Mouse (Mus musculus) hindbrain, postnatal 0 days (tissue): ENCODE data around the gene Plcg2. TPM values are rescaled to one million over a fixed set of nuclear protein-coding genes. Genes with fewer than 3 reads are reported as not detected.

Experiments
- ATAC-seq: fragments of 200-750 bp; cut with Nextera tagmentation; 2 replicates; pipeline ENCODE4 v1.8.0; 2017; ENCODE audit warnings: mild to moderate bottlenecking, moderate TSS enrichment, moderate library complexity
- DNase-seq: peaks from one replicate; pipeline ENCODE4 v3.0.0-alpha.2; 2015; ENCODE audit warnings: low spot score
- H3K27ac ChIP-seq: fragments of 300-500 bp; sonication (generic); 2 replicates; pipeline ENCODE4 v1.5.1; 2014; ENCODE audit warnings: mild to moderate bottlenecking
- H3K27me3 ChIP-seq: fragments of 300-500 bp; sonication (generic); 2 replicates; pipeline ENCODE4 v1.6.1; 2014; ENCODE audit warnings: low read length, mixed read lengths; ENCODE audit not compliant: insufficient read depth
- H3K36me3 ChIP-seq: fragments of 300-500 bp; sonication (generic); 2 replicates; pipeline ENCODE4 v1.6.1; 2014; ENCODE audit warnings: low read length, mixed read lengths; ENCODE audit not compliant: insufficient read depth
- H3K4me1 ChIP-seq: fragments of 300-500 bp; sonication (generic); 2 replicates; pipeline ENCODE4 v1.6.1; 2014; ENCODE audit warnings: antibody characterized with exemption, low read length, mixed read lengths; ENCODE audit not compliant: insufficient read depth
- H3K4me2 ChIP-seq: fragments of 300-500 bp; sonication (generic); 2 replicates; pipeline ENCODE4 v1.6.1; 2014; ENCODE audit warnings: low read depth, mild to moderate bottlenecking, low read length, moderate library complexity, mixed read lengths
- H3K4me3 ChIP-seq: fragments of 300-500 bp; sonication (generic); 2 replicates; pipeline ENCODE4 v1.5.1; 2014; ENCODE audit warnings: low read length
- H3K9ac ChIP-seq: fragments of 300-500 bp; sonication (generic); replicated peaks from 2 replicates; pipeline ENCODE4 v1.6.1; 2014; ENCODE audit warnings: mild to moderate bottlenecking, low read length, moderate library complexity, mixed read lengths
- H3K9me3 ChIP-seq: fragments of 300-500 bp; sonication (generic); 2 replicates; pipeline ENCODE4 v1.6.1; 2016; ENCODE audit warnings: low read length, mixed read lengths
- CTCF ChIP-seq: IDR thresholded peaks from 2 replicates; pipeline ENCODE4 v1.5.1; 2016; ENCODE audit warnings: antibody characterized with exemption, control low read depth, low read depth
- WGBS: fragments of 180-500 bp; shearing (Covaris S2); extraction: QIAGEN DNeasy Blood & Tissue Kit; methylation state at CpG from one replicate; pipeline ENCODE4 v1.1.7; 2014; 5-methylcytosine and 5-hydroxymethylcytosine counted together
- polyA plus RNA-seq: library from polyadenylated mRNA; unstranded; fragments of >200 nt; fragmentation: Nextera tagmentation; extraction: Ambion mirVana; gene quantifications from 2 replicates; pipeline ENCODE4 v1.2.1, GENCODE M21; 2015
- total RNA-seq: library from RNA; depleted of rRNA; stranded (reverse); fragments of >200 nt; gene quantifications from 2 replicates; pipeline ENCODE4 v1.2.3, GENCODE M21; 2014

Gene Plcg2
- total and polyA plus RNA-seq, 2 experiments from 2014 or later: 1.5 to 2.5 TPM

DNA sequence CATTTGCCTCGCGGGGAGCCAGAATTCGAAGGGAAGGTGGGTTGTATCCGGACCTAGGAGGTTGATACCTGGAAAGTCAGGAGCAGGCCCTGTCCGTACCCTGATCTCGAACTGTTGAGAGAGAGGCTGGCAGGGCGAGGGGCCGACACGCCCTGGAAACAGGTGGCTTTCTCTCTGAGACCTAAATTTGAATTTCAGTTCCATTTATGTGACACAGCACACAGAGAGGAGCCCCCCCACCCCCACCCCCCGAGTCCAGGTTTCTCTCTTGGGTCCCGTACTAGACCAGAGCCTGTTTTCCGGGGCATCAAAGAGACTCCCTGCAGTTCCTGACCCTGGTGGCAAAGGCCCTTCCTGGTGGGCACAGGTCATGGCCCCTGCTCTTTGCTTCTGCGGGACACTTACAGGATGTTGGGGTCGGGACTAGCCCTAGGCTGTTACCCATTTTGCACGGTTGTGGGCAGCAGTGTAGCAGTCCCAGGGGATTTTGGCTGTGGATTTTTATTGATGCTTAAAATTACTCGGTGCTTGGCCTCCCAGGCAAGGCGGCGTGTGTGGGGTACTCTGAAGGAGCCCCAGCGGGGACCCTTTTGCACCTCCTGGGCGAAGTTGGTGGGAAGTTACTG is 937 bp downstream of the Plcg2 start:
- WGBS: 11% methylated on average over 20 of the region's 20 CpGs
- H3K27me3 ChIP-seq: peaks cover 6% of the 10 kb centered on the region; the same call in 1 of the 2 replicates
- H3K9ac ChIP-seq: peak overlapping the region; percentile 51
- H3K4me1 ChIP-seq: no peaks in the 10 kb centered on the region; the same call in 1 of the 2 replicates
- H3K9me3 ChIP-seq: no peaks in the 10 kb centered on the region
- DNase-seq: no peak
- no peak for ATAC-seq
- H3K4me3 ChIP-seq: peak overlapping the region; percentile 56
- no peak for TF ChIP-seq CTCF
- H3K27ac ChIP-seq: no peak overlapping the region
- peak overlapping the region; percentile 99 for H3K4me2 ChIP-seq
- no peaks in the 10 kb centered on the region for H3K36me3 ChIP-seq

DNA sequence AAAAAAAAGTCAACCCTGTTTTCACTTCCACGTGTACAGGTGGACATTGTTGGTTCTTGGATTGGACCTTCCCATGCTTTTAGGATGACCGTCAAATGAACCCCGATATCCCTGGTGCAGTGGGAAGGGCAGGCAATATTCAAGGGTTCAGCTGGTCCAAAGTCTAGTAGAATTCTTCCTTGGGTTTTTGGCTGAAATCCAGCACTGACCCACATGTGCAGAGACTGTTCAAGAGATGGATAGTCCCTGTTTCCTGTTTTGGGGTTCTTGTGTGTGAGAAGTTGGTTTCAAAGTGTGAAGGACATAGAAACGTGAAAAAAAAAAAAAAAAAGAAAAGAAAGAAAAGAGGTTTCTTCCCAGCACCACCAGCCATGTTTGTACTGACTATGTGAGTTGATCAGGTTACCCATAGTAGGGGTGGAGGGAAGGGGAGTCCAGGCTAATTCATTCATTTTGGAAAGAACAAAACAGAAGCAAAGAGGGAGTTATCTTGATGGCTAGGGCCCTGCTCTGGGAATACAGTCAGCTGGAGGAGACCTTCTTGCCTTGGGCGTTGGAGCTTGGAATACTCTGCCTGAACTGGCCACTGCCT is 2.2 kb downstream of the Plcg2 start:
- Histone ChIP-seq H3K9ac (no peak overlapping the region), H3K27me3 (peaks cover 6% of the 10 kb centered on the region; the same call in 1 of the 2 replicates), H3K4me3 (no peak overlapping the region), H3K4me1 (no peaks in the 10 kb centered on the region; the same call in 1 of the 2 replicates), H3K9me3 (no peaks in the 10 kb centered on the region), H3K36me3 (no peaks in the 10 kb centered on the region), H3K4me2 (no peak overlapping the region), H3K27ac (no peak overlapping the region)
- TF ChIP-seq CTCF: no peak
- DNase-seq (no peak), ATAC-seq (no peak)
- 85% methylated on average over 5 of the region's 5 CpGs for WGBS

DNA sequence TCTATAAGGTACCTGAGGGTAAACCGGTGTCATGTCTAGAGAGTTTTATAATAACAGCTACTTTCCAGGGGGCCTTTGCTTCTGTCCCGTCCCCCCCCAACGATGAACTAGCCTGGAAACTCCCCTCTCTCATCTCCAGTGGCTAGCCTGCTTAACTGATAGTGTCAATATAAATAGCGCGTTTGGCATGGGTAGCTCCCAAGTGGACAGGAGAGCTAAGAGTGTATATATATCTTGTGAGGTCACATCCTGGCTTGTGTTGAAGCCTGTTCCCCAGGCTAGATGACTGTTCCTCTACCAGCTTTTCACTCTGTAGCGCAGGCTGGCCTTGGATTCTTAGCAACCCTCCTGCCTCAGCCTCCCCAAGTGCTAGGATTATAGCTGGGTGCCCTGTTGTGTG is 3.2 kb downstream of the Plcg2 start:
- Histone ChIP-seq H3K27ac (no peak overlapping the region), H3K9ac (no peak overlapping the region), H3K4me1 (no peaks in the 10 kb centered on the region; the same call in 1 of the 2 replicates), H3K4me2 (no peak overlapping the region), H3K9me3 (no peaks in the 10 kb centered on the region), H3K27me3 (peaks cover 6% of the 10 kb centered on the region; the same call in 1 of the 2 replicates), H3K4me3 (no peak overlapping the region), H3K36me3 (no peaks in the 10 kb centered on the region)
- no peak for ATAC-seq
- no peak for TF ChIP-seq CTCF
- DNase-seq: no peak
- 94% methylated on average over 6 of the region's 6 CpGs for WGBS

DNA sequence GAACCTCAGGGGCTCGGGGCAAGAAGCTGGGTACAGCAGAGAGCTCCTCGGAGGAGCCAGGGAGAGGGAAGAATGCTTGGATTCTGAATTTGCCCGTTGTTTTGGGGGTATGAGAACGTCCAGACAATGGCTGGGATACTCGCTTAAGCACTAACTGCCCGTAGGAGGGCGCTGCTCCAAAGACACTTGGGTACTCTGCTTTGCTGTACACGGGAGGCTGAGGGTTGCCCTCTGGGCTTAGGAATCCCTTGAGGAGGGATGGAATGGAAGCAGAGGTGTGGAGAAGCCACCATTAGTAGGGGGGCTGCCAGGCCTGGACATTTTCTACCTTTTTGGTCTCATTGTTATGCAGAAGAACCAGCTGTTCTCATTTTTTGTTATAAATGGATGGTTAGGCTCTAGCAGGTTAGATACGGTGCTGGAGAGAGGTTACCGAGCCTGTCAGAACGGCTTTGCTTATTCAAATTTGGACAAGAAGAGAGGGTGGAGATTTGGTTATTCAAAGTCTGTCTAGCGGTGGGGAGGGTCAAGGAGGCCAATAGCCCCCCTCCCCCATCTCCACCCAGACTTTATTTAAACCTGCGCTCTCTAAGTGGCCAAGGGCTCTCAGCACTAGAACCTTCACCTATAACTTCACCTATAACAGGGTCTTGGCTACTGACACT is 5.4 kb downstream of the Plcg2 start:
- DNase-seq (no peak), ATAC-seq (no peak)
- no peak overlapping the region for H3K4me3 ChIP-seq
- H3K4me1 ChIP-seq: no peaks in the 10 kb centered on the region
- TF ChIP-seq CTCF: no peak
- H3K27me3 ChIP-seq: no peaks in the 10 kb centered on the region
- H3K27ac ChIP-seq: no peak overlapping the region
- no peaks in the 10 kb centered on the region for H3K36me3 ChIP-seq
- no peaks in the 10 kb centered on the region for H3K9me3 ChIP-seq
- H3K4me2 ChIP-seq: no peak overlapping the region
- no peak overlapping the region for H3K9ac ChIP-seq
- WGBS: 51% methylated on average over 13 of the region's 13 CpGs

GRCm38 (mm10) chr8:117507703-117508102 is 9.6 kb downstream of the Plcg2 start:
- ATAC-seq (no peak), DNase-seq (no peak)
- no peak overlapping the region for H3K9ac ChIP-seq
- WGBS: 87% methylated on average over 8 of the region's 8 CpGs
- H3K9me3 ChIP-seq: peaks cover 2% of the 10 kb centered on the region; the same call in 1 of the 2 replicates
- H3K36me3 ChIP-seq: no peaks in the 10 kb centered on the region
- H3K27ac ChIP-seq: no peak overlapping the region
- H3K4me1 ChIP-seq: no peaks in the 10 kb centered on the region
- H3K4me3 ChIP-seq: no peak overlapping the region
- no peaks in the 10 kb centered on the region for H3K27me3 ChIP-seq
- H3K4me2 ChIP-seq: no peak overlapping the region
- no peak for TF ChIP-seq CTCF

- Histone ChIP-seq H3K27me3 (no peaks in the 10 kb centered on the region), H3K27ac (no peak overlapping the region), H3K4me3 (no peak overlapping the region), H3K36me3 (no peaks in the 10 kb centered on the region), H3K9me3 (no peaks in the 10 kb centered on the region), H3K9ac (no peak overlapping the region), H3K4me1 (no peaks in the 10 kb centered on the region), H3K4me2 (no peak overlapping the region)
- no peak for TF ChIP-seq CTCF
- DNase-seq (no peak), ATAC-seq (no peak)
- WGBS: 69% methylated on average over 14 of the region's 14 CpGs
Observed at GRCm38 (mm10) chr8:117516876-117517565, 18.9 kb downstream of the Plcg2 start.
